Mouse (Mus musculus) intestine, embryonic 14.5 days (tissue): ENCODE measurements around the gene Foxp1. TPM values are rescaled to one million over a fixed set of nuclear protein-coding genes. Genes with fewer than 3 reads are reported as not detected.

Experiments
- ATAC-seq: fragments of 200-750 bp; cut with Nextera tagmentation; replicated peaks from 2 replicates; pipeline ENCODE4 v1.8.0; 2017; ENCODE audit warnings: low read depth, moderate number of reproducible peaks, moderate TSS enrichment, moderate library complexity; ENCODE audit not compliant: low FRiP score, low TSS enrichment
- DNase-seq: peaks from one replicate; pipeline ENCODE4 v3.0.0-alpha.2; 2018; ENCODE audit warnings: low spot score
- H3K27ac ChIP-seq: fragments of 300-500 bp; sonication (generic); 2 replicates; pipeline ENCODE4 v1.5.1; 2014; ENCODE audit warnings: low read depth, mild to moderate bottlenecking, control low read depth
- H3K27me3 ChIP-seq: fragments of 300-500 bp; sonication (generic); replicated peaks from 2 replicates; pipeline ENCODE4 v1.6.1; 2014; ENCODE audit warnings: low read length, control low read depth; ENCODE audit not compliant: control insufficient read depth, insufficient read depth
- H3K36me3 ChIP-seq: fragments of 300-500 bp; sonication (generic); 2 replicates; pipeline ENCODE4 v1.6.1; 2014; ENCODE audit warnings: low read length, control low read depth; ENCODE audit not compliant: control insufficient read depth, insufficient read depth
- H3K4me1 ChIP-seq: fragments of 300-500 bp; sonication (generic); replicated peaks from 2 replicates; pipeline ENCODE4 v1.6.1; 2014; ENCODE audit warnings: low read length, control low read depth, mixed read lengths; ENCODE audit not compliant: control insufficient read depth, insufficient read depth
- H3K4me2 ChIP-seq: fragments of 300-500 bp; sonication (generic); 2 replicates; pipeline ENCODE4 v1.6.1; 2014; ENCODE audit warnings: low read length
- H3K4me3 ChIP-seq: fragments of 300-500 bp; sonication (generic); 2 replicates; pipeline ENCODE4 v1.5.1; 2014; ENCODE audit warnings: low read depth, low read length, control low read depth, mixed read lengths
- H3K9ac ChIP-seq: fragments of 300-500 bp; sonication (generic); 2 replicates; pipeline ENCODE4 v1.6.1; 2014; ENCODE audit warnings: mild to moderate bottlenecking, low read length
- H3K9me3 ChIP-seq: fragments of 300-500 bp; sonication (generic); 2 replicates; pipeline ENCODE4 v1.6.1; 2016; ENCODE audit warnings: low read length, control low read depth; ENCODE audit not compliant: control insufficient read depth
- WGBS: fragments of 180-500 bp; shearing (Covaris S2); extraction: QIAGEN DNeasy Blood & Tissue Kit; methylation state at CpG from one replicate; pipeline ENCODE4 v1.1.7; 2014; 5-methylcytosine and 5-hydroxymethylcytosine counted together
- polyA plus RNA-seq: library from polyadenylated mRNA; unstranded; fragments of >200 nt; fragmentation: Nextera tagmentation; extraction: Ambion mirVana; gene quantifications from 2 replicates; pipeline ENCODE4 v1.2.1, GENCODE M21; 2014

The Foxp1 gene
- polyA plus RNA-seq, 1 experiment from 2014 or later: 133 TPM

DNA sequence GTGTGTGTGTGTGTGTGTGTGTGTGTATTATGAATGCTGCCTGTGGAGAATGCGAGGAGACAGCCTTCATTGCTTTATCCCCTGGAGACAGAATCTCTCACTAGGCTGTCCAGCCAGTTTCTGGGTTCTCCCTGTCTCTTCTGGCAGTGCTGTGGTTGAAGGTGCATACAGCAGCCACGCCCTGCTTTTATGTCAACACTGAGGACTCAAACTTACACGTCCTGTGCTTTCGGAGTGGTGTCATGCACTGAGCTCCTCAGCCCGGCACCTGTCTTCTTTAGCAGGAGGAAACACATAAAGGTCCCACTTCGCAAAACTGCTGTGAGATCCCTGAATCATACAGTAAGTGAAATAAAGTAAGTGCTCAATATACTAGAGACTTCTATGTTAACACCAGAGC lies 120.7 kb downstream of the Foxp1 start:
- Histone ChIP-seq H3K9ac (no peak overlapping the region), H3K4me1 (peaks cover 27% of the 10 kb centered on the region), H3K27ac (no peak overlapping the region), H3K4me2 (no peak overlapping the region), H3K36me3 (peaks cover 6% of the 10 kb centered on the region; the same call in 1 of the 2 replicates), H3K4me3 (no peak overlapping the region), H3K9me3 (no peaks in the 10 kb centered on the region), H3K27me3 (no peaks in the 10 kb centered on the region)
- no peak for DNase-seq
- ATAC-seq: no peak; the same call in 1 of the 2 replicates
- WGBS: 67% methylated on average over 6 of the region's 6 CpGs

DNA sequence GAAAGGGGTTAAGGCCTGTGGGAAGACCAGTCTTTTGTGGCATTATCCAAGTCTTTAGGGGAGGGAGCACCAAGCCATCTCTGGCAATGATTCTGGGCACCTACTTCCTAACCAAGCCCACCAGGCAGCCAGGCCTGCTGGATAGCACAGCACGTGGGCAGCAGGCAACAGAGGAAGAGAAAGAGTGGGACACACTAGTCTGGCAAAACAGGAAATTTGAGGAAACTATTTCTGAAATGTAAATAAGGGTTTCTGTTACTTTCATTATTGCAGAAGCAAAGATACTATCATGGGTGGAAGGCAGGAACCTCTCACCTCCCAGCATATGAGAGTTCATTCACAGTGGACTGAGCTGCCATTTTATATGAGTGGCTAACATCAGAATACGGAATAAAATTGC lies 121.3 kb downstream of the Foxp1 start:
- H3K4me1 ChIP-seq: peaks cover 21% of the 10 kb centered on the region
- H3K4me3 ChIP-seq: no peak overlapping the region
- H3K27ac ChIP-seq: no peak overlapping the region
- no peaks in the 10 kb centered on the region for H3K27me3 ChIP-seq
- 30% methylated on average over 2 of the region's 2 CpGs for WGBS
- H3K9ac ChIP-seq: no peak overlapping the region
- no peak overlapping the region for H3K4me2 ChIP-seq
- H3K9me3 ChIP-seq: no peaks in the 10 kb centered on the region
- peaks cover 6% of the 10 kb centered on the region; the same call in 1 of the 2 replicates for H3K36me3 ChIP-seq
- DNase-seq (no peak), ATAC-seq (no peak)

DNA sequence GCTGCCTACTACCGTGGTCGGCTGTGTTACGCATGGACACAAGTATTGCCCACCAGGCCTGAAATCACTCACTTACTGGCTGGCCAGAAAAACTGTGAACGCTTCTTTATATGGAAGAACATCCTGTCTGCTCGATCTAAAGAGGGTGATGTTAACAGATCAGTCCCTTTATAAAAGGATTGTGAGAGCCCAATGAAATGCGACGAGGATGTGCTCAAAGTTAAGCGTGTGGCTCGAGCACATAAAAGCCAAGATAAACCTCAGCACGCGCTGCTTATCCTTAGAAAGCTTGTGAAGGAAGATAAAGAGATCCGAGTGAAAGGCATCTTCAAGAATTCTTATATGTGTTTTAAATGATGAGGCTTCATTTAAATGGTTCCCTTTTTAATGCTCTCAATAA lies 126.8 kb downstream of the Foxp1 start:
- H3K4me1 ChIP-seq: no peaks in the 10 kb centered on the region
- H3K27me3 ChIP-seq: no peaks in the 10 kb centered on the region
- peaks cover 6% of the 10 kb centered on the region; the same call in 1 of the 2 replicates for H3K36me3 ChIP-seq
- no peak for ATAC-seq
- no peak for DNase-seq
- no peak overlapping the region for H3K9ac ChIP-seq
- 73% methylated on average over 12 of the region's 12 CpGs for WGBS
- H3K27ac ChIP-seq: no peak overlapping the region
- H3K9me3 ChIP-seq: no peaks in the 10 kb centered on the region
- no peak overlapping the region for H3K4me3 ChIP-seq
- no peak overlapping the region for H3K4me2 ChIP-seq

DNA sequence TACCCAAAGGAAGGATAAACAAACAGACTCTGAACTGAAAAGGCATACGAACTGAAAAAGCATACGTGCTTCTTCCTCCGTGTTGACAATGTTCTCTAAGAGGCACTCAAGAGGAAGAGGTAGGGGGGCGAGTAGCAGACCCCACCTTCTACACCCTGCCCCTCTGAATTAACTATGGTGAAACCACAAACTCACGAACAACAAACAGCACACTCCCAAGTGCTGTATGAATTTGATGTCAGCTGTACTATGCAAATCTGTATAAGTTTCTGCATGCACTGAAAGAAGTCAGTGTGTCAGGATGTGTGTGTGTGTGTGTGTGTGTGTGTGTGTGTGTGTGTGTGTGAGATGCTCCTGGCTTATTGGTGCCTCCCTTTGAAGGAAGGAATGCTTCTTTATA lies 127.7 kb downstream of the Foxp1 start:
- no peak for ATAC-seq

DNA sequence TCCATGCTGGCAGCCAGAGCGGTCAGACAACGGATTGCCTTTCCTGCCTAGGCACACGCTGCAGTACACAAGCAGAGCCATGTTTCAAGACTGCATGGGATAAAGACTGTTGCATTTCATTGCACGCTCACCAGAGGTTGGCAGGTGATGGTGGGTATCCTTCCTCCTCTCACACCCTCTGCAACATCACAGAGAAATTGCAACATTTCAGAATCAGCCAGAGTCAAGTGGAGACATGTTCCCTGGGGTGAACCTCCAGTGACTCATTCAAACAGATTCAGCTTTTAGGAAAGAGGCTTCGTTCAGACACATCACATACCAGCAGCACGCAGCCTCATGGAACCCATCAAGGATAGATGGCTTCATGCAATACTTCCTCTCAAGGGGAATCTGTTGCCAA lies 130.0 kb downstream of the Foxp1 start:
- H3K9ac ChIP-seq: no peak overlapping the region
- H3K27me3 ChIP-seq: no peaks in the 10 kb centered on the region
- ATAC-seq: no peak
- no peaks in the 10 kb centered on the region for H3K9me3 ChIP-seq
- no peak overlapping the region for H3K4me3 ChIP-seq
- DNase-seq: no peak
- peaks cover 4% of the 10 kb centered on the region; the same call in 1 of the 2 replicates for H3K4me1 ChIP-seq
- no peak overlapping the region for H3K27ac ChIP-seq
- no peaks in the 10 kb centered on the region for H3K36me3 ChIP-seq
- 95% methylated on average over 6 of the region's 6 CpGs for WGBS
- H3K4me2 ChIP-seq: no peak overlapping the region

More for the DNA sequence above, 127.7 kb downstream of the Foxp1 start:
- Histone ChIP-seq H3K4me1 (no peaks in the 10 kb centered on the region), H3K9me3 (no peaks in the 10 kb centered on the region), H3K4me3 (no peak overlapping the region), H3K27me3 (no peaks in the 10 kb centered on the region), H3K4me2 (no peak overlapping the region), H3K36me3 (peaks cover 6% of the 10 kb centered on the region; the same call in 1 of the 2 replicates), H3K9ac (no peak overlapping the region), H3K27ac (no peak overlapping the region)
- 47% methylated on average over 5 of the region's 5 CpGs for WGBS
- no peak for DNase-seq

DNA sequence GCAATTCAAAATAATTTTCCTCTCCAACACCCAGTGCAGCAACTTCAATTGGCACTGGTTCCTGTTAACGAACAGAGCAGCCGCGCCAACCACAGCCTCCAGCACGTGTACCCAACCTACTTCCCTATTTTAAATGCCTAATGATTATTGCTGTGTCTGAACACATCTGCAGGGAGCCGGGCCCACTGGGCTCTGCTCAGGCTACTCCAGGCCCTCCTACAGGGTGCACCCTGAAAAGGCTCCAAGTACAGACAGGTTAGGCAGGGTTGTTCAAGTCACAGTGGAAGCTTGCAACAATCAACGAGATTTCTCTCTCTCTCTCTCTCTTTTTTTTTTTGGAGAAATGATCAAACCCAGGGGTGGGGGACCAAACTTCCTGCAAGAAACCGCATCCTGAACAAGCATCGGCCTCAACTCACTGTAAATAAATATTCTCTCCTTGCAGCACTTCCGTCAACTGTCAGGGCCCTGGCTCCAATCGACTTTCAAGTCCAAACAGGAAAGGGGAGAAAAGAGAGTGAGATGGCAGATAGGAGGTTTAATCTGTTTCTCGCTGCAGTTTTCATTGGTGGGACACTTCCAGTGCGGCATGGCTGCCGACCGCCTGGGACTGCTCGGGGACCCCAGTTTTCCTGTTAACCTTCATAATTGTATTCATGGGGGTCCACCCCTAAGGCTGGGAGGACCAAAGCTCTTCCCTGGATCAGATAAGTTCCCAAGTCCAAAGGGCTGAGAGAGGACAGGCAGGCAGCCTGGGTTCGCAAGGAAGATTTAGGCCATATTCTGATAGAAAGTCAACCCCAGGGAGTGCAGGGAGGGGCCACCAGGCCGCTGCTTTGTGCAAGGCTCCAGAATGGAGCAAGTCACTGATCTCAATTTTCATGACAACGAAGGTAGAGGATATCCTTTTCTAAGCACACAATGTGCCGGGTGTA lies 133.5 kb downstream of the Foxp1 start:
- Histone ChIP-seq H3K4me3 (no peak overlapping the region), H3K4me2 (no peak overlapping the region), H3K9me3 (no peaks in the 10 kb centered on the region), H3K36me3 (no peaks in the 10 kb centered on the region), H3K27me3 (no peaks in the 10 kb centered on the region), H3K9ac (no peak overlapping the region), H3K27ac (no peak overlapping the region), H3K4me1 (peaks cover 4% of the 10 kb centered on the region; the same call in 1 of the 2 replicates)
- 73% methylated on average over 19 of the region's 19 CpGs for WGBS
- ATAC-seq (no peak), DNase-seq (no peak)

DNA sequence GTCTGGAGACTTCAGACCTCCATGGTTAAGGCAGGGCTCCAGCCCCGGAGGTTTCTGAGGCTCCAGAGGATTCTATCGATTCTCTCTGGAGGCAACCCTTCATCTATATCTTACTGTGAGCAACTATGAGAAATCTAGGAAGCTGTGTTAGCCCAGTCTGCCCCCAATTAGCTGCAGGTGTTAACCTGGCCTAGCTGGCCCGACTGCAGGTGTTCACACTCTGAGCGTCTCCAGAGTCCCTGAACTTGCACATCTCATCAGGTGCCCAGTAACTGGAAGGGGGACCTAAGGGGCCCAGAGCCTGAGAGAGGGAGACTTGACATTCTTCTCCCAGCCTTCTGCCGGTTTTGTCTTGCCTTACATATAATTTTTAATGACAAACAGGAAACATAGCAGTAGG lies 134.5 kb downstream of the Foxp1 start:
- no peak overlapping the region for H3K9ac ChIP-seq
- H3K9me3 ChIP-seq: no peaks in the 10 kb centered on the region
- H3K36me3 ChIP-seq: no peaks in the 10 kb centered on the region
- no peak overlapping the region for H3K27ac ChIP-seq
- no peaks in the 10 kb centered on the region for H3K27me3 ChIP-seq
- H3K4me3 ChIP-seq: no peak overlapping the region
- H3K4me2 ChIP-seq: no peak overlapping the region
- 79% methylated on average over 5 of the region's 5 CpGs for WGBS
- DNase-seq (no peak), ATAC-seq (no peak)
- H3K4me1 ChIP-seq: peaks cover 4% of the 10 kb centered on the region; the same call in 1 of the 2 replicates

DNA sequence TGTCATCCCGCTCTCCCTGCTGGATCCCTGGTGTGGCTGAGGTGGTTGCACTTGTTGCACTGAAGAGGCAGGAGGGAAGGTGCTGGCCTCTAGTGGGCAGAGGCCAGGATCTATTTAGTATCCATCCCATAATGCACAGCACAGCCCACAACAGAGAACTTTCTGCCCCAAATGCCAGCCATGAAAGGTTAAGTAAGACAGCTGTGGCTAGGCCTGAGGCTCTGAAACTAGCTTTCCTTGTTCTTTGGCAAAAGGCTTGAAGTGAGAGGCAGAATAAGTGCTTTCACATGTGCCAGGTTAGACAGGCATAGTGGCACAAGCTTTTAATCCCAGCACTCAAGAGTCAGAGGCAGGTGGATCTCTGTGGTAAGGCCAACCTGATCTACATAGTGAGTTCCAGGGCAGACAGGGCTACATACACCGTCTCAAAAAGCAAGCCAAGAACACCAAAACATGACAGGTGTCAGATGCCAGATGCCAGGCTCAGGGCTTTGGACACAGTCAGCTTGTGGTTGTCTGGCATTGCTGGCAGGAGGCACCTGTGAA lies 137.4 kb downstream of the Foxp1 start:
- H3K27ac ChIP-seq: no peak overlapping the region
- H3K27me3 ChIP-seq: no peaks in the 10 kb centered on the region
- H3K9me3 ChIP-seq: no peaks in the 10 kb centered on the region
- DNase-seq (no peak), ATAC-seq (no peak)
- H3K4me3 ChIP-seq: no peak overlapping the region
- 90% methylated on average over 2 of the region's 2 CpGs for WGBS
- no peaks in the 10 kb centered on the region for H3K36me3 ChIP-seq
- no peak overlapping the region for H3K4me2 ChIP-seq
- H3K9ac ChIP-seq: no peak overlapping the region
- H3K4me1 ChIP-seq: peaks cover 6% of the 10 kb centered on the region; the same call in 1 of the 2 replicates
